Mouse (Mus musculus): ENCODE measurements around the gene Hpca.

Gene Hpca

DNA sequence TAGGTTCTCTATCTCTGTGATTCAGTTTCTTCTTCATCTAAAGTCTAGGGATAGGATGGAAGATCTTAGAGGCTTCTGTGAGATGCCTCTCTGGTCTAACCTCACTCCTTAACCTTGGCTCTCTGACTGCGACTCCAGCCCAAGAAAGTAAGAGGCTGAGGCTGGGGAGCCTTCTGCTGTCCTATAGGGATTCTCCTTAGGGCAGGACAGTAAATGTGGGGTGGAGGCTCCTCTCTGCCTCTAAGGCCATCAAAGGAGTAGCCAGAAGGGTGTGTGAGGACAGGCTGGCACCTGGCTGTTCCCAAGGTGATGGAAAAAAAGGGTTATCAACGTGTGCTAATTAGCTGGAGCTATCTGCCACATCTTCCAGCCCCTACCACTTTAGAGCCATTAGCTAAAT is 13.8 kb upstream of the Hpca start:
- DNase-seq, result no peak

DNA sequence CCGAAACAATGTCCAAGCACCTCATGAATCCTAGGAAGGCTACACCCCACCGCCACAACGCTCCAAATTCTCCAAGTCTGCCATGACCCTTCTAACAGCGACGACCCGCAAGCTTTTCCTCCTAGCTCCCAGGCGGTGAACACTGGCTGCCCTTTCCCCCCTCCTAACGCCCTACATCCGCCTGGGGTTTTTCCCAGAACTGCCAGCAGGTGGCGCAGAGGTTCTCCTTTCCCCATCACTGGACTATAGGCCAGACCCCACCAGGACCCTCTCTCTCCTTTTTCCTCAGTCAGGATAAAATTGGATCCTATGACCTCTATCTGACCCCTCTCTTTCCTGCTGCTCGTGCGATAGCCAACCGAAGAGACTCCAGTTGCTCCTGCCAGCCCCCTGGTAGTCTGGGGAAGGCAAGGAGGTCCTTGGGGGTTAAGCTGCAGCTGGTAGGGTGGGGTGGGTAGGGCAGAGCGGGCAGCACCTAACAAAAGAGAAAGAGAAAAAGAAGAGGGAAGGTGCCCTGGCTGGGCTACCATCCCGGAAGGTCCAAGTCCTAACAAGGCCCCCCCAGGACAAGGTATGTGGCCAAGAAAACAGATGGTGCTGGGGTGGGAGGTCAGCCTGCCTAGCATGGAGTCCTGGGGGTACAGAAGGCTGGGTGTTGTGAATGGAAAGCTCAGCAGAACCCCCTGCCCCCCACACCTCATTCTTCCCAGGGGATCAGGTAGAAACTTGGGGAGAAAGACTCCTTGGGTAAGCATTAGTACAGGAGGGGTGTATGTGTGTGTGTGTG is 13.2 kb upstream of the Hpca start:
- DNase-seq, result peak; percentile 80

DNA sequence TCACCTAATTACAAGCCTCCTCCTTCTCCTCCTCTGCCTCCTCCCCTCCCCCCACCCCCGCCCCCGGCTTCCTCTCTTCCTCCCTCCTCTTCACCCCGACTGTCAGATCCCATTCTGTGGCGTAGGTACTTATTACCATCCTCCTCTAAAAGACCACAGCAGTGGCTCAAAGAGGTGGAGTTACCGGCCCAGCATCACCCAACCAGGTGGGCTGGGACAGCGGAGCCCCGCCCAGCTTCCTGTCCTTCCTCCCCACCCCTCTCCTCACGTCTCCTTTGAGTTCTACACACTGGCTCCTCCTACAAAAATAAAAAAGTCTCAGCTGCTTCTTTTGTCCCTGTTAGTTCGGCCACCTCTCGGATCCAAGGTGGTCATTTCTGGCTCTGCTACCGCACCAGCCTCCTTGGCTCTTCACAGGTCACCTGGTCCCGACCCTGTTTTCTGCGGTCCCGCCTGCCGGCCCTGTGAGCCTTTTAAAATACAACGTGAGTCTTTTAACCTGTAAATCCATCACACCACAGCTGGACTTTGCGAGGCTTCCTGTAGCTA is 9.0 kb upstream of the Hpca start:
- peak; percentile 53 for DNase-seq

DNA sequence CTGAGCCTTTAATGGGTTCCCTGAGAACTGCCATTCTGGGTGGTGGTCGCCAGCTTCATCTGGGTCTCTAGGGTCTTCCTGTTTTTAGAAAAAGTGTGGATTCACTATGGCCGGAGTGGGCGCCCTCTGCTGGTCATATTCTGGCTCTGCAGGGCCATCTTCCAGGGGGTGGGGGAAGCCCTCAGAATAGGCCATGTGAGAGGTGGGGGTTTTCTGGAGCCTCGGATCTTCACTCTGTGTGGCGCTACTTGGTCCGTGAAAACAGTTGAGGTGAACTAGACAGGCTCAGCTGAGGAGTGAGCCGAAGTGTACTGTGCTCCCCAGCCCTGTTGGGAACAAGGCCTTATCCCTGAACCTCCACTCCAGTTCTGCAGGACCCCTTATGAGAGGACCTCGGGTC is 8.3 kb upstream of the Hpca start:
- DNase-seq, result no peak

DNA sequence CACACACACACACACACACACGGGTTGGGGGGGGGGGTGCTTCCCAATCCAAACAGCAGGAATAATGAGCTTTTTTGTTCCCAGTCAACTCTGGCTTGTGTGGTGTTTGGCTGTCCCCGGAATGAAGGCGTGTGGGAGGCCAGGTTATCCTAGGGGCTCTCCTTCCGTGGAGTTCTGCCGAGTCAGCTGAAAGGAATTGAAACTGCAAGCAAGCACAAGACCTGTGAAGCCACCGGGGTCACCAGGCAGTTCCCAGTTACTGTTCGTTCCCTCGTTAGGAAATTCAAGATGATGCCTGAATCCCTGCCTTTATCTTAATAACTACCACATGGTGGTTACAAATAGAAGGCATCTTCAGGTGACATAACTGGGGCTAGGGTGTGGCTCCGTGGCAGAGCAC is 7.6 kb upstream of the Hpca start:
- no peak for DNase-seq

DNA sequence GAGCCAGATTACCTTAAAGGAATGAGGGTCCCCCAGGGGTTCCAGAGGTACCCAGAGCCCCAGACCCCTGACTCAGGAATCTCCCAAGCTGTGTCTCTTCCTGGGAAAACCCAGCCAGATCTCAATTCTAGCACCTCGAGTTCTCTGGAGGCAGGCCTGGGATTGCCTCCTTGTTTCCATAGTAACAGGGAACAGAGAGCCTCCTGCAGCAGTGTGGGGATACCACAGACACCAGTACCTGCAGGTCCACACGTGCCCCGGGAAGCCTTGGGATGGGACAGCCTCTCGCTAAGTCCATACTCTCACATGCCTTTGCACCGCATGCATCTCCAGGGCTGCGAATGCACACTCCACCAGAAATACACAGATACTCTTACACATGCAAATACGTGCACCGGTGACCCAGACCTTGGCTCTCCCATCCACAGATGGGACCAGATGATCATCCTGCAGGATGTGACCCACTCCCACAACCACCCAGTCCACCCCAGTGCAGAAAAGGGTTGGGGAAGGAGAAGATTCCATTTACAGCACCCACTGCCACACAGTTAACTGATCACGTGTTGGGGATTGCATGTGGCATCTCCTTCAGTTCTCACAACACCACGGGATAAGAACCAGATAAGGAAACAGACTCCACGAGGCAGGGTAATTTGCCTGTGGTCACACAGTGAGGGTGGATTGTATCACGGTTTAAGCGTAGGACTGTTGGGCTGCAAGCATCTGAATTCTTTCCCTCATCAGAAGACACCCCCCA is 6.9 kb upstream of the Hpca start:
- DNase-seq, result no peak

DNA sequence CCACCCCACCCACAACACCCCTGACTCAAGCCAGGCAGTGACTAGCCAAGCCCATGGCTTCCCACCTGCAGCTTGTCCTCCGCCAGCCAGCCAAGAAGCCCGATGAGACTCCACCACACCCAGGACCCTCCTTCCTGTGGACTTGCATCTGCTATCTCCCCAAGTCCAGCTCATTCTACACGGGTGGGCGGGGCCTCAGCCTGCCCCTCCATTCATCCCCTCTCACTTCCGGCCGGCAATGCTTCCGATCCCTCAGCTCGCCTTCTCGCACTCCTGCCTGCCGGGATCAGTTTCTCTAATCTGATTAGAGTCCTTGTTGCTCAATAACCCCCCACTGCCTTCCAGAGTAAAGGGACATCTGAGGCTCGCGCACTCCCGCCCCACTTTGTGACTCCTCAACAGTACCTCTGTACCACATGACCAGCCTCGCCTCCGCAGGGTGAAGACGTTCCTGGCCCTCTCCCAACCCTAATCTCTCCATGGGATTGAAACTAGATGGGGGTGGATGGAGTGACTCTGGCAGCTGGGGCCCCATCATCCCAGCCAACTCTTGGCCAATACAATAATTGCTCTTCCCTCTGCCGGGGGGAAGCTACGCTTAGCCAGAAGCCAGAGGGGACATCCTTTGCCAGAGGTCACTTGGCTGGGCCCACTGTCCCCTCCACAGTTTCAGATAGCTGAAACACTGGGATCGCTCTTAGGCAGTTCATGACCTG is 4.1 kb upstream of the Hpca start:
- DNase-seq, result peak; percentile 47

DNA sequence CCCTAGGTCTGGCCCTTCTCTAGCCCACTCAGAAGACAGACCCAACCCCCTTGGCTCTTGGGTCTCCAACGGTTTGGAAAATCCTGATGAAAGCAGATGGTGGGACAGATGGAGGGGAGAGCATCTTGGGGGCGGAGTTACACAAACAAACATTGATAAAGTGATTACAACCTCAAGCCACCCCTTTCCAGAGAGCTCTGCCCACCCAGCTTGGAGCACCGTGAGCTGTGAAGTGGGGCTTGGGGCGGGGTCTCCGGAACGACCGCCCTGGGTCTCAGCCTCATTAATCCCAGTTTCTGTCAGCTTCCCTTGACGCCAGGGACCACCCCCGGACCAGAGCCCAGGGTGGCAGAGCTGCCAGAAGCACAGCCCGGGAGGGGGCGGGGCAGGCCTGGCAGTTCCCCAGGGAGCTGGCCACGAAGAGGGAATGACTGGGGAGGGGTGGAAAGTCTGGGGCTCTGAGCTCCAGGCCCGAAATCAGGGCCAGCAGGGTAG is 2.9 kb upstream of the Hpca start:
- DNase-seq, result no peak

DNA sequence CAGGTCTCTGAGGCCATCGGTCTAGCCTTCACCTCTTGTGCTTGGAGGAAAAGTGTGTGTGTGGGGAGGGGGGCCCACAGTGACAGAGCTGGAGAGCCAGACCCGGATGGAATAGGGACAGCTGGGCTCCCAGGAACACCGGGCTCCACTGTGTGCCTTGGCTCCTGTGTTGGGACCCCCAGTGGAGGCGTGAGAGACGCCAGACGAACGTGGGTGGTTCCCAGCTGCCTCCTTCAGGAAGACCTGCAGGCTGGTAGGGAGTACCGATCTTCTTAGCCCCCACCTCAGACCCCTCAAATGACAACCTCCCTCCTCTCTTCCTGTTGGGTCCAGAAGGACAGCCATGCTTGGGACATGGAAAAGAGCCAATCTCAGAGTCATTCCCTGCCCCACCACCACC is 883 bp upstream of the Hpca start:
- no peak for DNase-seq

DNA sequence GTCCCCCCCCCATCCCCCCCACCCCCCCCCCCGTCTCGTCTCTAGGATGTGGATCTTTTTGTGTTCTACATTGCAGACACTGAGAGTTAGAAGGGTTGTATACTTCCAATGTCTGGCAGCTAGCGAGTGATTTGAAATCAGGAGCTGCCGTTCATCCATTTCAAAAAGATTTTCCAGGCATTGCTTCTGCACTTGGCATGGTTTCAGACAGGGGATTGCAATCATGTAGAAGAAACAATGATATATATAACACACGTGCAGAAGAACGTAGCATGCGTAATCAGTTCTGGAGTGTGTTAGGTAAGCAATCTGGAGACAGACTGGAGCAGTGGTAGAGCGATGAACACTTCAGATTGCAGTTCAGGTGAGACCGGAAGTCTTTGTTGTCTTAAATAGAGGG is 271 bp upstream of the Hpca start:
- no peak for DNase-seq

DNA sequence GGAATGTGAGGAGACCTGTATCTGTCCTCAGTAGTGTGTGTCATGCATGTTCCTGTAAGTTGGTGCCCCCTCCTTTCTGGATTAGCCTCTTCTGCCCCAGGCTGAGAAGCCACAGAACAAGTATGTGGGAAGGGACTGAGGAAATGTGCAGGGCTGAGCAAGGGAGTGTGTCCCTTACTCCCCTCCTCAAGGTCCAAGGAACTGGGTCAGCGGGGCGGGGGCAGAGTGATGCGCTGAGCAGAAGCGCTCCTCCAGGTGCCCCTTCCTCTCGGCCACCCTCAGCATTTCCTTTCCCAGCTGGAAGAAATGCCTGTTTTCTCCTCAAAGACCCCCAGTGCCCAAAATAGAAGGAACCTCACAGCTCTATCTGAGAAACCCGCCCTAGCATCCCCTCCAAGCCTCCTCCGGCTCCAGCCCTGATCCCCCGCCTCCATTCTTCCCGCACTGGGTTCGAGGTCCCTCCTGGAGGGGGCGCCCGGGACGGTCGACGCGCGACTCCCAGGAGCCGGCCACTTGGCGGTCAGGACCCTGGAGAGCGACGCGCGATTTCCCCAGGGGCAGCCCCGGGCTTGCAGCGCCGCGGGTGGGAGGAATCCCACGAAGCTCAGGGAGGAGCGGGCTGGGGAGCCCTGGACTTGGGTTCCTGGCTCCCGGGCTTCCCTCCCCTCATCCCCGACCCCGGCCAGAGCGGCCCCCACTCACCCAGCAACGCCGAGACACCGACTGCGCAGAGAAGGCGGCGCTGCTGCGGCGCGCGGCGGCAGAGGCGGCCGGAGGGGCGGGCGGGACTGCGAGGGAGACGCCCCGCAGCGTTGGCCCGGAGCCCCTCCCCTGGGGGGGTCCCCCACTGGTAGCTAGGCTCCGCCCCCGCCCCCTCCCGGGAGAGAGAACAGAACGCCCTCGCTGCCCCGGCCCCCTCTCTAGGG is 1.1 kb downstream of the Hpca start:
- DNase-seq, result peak; percentile 81

DNA sequence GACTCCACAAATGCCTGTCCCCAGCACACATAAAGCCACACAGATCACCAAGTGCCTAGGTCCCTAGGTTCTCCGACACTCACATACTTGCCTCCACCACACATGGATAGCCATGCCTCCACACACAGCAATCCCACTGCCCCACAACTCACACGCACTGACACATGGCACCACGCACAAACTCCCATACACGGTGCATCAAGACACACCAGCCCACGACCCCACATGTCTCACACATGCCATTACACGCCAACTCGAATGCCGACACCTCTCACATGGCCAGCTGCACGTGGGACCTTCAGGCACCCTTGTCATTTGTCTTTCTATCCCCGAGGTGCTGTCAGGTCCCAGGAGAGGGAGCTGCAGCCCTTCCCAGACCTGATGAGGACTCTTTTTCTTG is 2.1 kb downstream of the Hpca start:
- no peak for DNase-seq

DNA sequence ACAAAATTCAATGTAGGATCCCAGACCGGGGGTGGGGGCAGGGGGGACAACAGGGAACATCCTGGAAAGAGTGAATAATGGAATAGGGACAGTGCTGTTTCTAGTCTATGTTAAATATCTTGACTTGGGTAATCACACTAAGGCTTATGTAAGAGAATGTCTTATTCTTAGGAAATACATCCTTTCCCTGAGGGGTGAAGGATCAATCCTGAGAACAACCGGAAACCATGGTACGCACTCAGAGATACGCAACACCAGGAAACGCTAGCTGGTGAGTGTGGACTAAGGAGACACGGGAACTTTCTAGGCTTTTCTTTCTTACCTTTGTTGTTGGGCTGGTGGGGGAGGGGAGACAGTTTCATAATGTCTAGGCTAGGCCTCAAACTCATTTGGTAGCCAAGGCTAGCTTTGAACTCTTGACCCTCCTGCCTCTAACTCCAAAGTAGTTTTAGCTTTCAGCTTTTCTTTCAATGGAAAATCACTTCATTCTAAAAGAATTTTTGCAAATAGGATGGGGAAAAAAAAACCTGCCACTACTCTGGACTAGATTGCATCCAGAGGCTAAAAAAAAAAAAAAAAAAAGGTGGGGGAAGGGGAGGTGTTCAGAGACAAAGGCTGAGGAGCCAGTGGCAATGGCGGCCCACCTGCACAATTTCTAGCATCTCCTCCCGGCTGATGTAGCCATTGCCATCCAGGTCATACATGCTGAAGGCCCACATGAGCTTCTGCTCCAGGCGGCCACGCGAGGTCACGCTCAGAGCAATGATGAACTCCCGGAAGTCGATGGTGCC is 3.9 kb downstream of the Hpca start:
- no peak for DNase-seq

DNA sequence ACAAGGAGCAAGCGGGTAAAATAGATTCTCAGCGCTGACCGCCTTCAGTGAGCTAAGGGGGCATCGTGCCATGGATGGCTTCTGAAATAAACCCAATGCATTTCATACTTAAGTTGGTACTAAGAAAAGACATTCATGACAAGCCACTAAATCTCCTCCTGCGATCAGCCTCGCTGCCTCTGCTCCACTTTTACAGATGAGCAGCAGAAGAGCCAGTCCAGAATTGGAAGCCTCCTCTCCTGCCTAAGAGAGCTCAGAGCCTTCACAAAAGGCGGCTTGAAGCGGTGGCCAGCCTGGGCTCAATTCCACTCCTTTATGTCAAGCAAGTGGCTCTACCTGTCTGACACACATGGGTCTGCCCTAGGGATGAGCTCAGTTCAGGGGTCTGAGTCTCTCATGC is 5.1 kb downstream of the Hpca start:
- DNase-seq, result no peak

DNA sequence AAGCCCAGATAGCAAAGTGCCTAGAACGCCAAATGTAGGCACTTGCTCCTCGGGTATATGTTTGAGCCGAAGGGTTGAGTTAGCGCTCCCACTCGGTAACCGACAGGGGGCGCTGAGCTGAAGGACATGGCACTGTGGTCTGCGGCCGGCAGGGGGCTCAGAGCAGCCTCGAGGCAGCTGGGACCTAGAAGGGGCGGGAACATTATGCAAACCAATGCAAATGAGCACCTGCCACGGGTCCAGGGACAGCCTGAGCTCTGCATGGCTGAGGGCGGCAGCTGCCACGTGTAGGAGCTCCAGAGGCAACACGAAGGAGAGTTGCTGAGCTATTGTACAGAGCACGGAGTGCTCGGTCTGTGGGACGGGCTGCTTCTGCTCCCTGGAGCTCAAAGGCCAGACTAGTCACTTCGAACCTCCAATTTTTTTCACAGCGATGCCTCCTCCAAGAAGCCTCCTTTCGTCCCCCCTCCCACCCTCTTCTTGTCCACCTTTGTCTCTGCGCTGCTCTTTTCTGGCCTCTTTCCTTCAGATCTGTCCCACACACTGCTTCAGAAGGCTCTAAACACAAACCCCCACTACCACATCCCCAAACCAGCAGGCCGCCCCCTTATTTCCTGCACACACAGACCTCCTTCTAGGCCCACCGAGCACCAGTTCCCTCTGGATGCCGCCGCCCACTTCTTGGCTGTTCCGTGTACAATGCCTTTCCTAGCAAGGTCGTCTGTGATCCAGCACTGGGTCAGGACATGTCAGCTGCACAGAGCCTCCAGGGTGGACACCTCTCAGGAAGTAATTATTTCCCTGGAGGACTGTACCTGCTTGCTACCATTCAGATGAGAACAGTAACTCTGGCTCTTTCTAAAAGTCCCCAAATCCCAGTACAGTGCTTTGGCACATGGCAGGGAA is 8.5 kb downstream of the Hpca start:
- peak; percentile 61 for DNase-seq

DNA sequence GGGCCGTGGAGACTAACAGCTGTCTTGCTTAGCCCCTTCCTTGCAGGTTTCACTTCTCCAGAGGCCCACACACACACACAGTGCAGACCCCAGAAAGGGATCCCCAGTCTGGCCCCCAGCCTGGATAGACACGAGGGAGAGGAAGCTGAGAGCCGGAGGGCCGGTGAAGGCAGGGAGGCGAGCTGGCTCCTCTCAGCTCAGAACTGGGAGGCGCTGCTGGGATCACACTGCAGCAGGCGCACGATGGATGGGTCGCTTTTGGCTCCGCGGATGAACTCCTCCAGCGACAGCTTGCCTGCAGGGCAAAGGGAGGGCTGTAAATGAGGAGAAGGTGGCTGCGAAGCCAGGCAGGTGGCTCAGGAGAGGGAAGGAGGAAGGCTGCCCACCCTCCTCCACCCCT is 9.6 kb downstream of the Hpca start:
- DNase-seq, result no peak

DNA sequence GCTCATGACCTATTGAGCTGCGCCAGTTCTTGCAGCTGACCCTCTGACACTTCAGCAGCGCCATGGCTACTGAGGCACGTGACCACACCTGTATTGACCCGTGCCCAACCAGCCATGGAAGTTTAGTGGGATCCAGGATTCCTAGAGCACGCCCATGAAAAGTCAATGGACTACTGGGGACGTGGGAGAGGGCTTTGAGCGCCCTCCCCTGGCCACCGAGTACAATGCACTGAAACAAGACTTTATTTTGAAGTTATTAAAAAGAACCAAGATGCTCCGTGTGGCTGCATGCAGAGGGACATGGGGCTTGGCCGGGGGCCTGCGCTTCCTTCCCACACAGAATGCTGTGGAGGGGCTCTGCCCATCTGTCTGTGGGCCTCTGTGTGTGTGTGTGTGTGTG is 10.5 kb downstream of the Hpca start:
- DNase-seq, result no peak

DNA sequence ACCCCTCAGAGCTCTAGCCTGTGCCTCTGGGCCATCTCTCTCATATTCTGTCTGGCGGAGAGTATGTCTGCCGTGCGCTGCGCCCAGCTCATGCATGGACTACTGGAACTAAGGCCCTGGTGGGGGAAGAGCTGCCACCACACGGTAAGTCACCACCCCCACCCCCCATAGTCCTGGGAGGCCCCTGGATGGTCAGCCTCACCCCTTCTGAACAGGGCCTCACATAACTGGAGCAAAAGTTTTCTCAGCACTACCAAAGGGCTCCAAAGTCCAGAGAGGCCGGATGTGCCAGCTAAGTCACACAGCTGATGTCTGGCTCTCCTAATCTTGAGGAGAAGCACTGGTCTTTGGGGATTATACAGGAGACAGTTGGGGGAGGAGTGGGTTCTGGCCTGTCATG is 11.0 kb downstream of the Hpca start:
- no peak for DNase-seq

DNA sequence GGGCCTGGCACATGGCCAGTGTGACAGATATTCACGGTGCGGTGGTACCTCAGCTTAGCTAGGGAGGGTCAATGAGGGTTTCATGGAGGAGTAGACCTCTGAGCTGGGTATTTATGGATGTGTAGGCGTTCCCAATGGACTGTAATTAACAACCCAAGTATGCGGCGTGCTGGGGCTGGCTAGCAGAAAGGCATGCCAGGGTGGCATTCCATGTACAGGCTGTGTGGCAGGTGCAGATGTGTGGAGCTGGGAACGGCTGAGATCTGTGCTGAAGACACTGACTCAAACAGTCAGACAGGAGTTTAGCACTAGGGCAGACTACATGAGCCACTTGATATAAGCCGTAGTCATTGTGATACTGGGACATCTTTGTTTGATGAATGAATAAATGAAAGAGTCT is 13.2 kb downstream of the Hpca start:
- no peak for DNase-seq

DNA sequence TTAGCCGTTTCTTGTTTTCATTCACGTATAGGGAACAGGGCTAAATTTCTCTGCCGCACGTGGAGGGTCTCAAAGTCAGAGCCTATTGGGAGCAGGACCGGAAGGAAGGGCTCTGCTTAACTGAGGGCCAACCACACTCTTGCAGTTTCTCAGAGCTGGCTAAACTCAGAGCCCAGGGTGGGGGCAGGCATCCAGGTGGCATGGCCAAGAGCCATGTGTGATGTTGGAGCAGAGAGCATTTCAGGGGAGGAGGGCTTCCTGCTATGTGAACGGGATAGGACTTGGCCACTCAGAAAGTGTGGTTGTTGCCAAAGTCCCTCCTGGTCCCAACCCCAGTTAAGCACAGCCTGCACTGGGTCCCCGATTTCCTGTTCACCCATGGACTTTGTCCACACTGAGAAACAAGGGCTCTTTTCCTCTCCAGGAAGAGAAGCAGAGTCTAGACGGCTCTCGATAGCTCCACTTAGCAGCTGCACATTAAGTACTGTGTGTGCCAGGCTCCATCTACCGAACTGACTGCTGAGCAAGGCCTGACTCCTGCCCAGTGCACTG is 14.4 kb downstream of the Hpca start:
- DNase-seq, result no peak
